Mouse (Mus musculus): ENCODE results near the gene Blvrb. TPM values are rescaled to one million over a fixed set of nuclear protein-coding genes. Genes with fewer than 3 reads are reported as not detected.

Blvrb gene
- polyA plus RNA-seq, 1 experiment from 2014 or later = 50.8 TPM

DNA sequence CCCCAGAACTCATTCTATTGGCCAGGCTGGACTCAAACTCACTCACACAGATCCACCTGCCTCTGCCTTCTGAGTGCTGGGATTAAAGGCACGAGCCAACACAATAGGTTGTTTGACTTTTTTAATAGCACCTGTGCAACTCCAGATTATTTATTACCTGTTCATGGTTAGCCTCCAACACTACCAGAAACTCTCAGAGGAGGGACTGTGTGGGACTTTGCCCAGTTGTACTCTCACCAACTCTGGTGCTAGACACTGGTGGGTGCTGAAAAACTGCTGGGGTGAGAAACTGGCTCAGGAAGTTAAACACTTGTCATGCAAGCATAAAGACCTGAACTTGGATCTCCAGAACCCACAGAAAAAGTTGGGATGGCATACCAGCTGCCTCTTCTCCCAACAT is 32.0 kb downstream of the Blvrb start:
- no peak for ATAC-seq (ENCODE audit: low FRiP score, low TSS enrichment)
- WGBS = 40% methylated on average over 1 of the region's 1 CpGs
- H3K27me3 ChIP-seq (ENCODE audit: insufficient read depth, low read length) = no peaks in the 10 kb centered on the region
- H3K36me3 ChIP-seq (ENCODE audit: insufficient read depth, low read length) = peaks cover 14% of the 10 kb centered on the region
- H3K9ac ChIP-seq (replicated peaks; ENCODE audit: low read length) = no peak overlapping the region
- no peak overlapping the region for H3K4me2 ChIP-seq (replicated peaks; ENCODE audit: low read depth, low read length)
- H3K4me1 ChIP-seq (ENCODE audit: insufficient read depth, low read length) = peaks cover 37% of the 10 kb centered on the region
- no peak overlapping the region for H3K4me3 ChIP-seq (ENCODE audit: low read length)
- H3K9me3 ChIP-seq (ENCODE audit: low read length) = no peaks in the 10 kb centered on the region
- H3K27ac ChIP-seq (ENCODE audit: low read length) = peak overlapping the region; percentile 93; the same call in 1 of the 2 replicates

- H3K4me2 ChIP-seq (replicated peaks; ENCODE audit: low read depth, low read length) = peak overlapping the region; percentile 56
- peak overlapping the region; percentile 34 for H3K4me3 ChIP-seq (ENCODE audit: low read length)
Observed at GRCm38 (mm10) chr7:27480506-27480905, 32.7 kb downstream of the Blvrb start.

GRCm38 (mm10) chr7:27480927-27481626 is 33.3 kb downstream of the Blvrb start:
- no peaks in the 10 kb centered on the region for H3K9me3 ChIP-seq (ENCODE audit: low read length)
- H3K36me3 ChIP-seq (ENCODE audit: insufficient read depth, low read length) = peaks cover 14% of the 10 kb centered on the region
- peaks cover 30% of the 10 kb centered on the region for H3K4me1 ChIP-seq (ENCODE audit: insufficient read depth, low read length)
- 11% methylated on average over 11 of the region's 11 CpGs for WGBS
- peak overlapping the region; percentile 65 for H3K9ac ChIP-seq (replicated peaks; ENCODE audit: low read length)
- H3K4me2 ChIP-seq (replicated peaks; ENCODE audit: low read depth, low read length) = peak overlapping the region; percentile 56
- no peaks in the 10 kb centered on the region for H3K27me3 ChIP-seq (ENCODE audit: insufficient read depth, low read length)
- peak overlapping the region; percentile 93 for H3K27ac ChIP-seq (ENCODE audit: low read length)
- ATAC-seq (ENCODE audit: low FRiP score, low TSS enrichment) = no peak
- peak overlapping the region; percentile 34 for H3K4me3 ChIP-seq (ENCODE audit: low read length)

More at GRCm38 (mm10) chr7:27480506-27480905, 32.7 kb downstream of the Blvrb start:
- peak overlapping the region; percentile 93 for H3K27ac ChIP-seq (ENCODE audit: low read length)
- peak overlapping the region; percentile 65 for H3K9ac ChIP-seq (replicated peaks; ENCODE audit: low read length)
- H3K9me3 ChIP-seq (ENCODE audit: low read length) = no peaks in the 10 kb centered on the region
- H3K36me3 ChIP-seq (ENCODE audit: insufficient read depth, low read length) = peaks cover 14% of the 10 kb centered on the region
- WGBS = 67% methylated on average over 3 of the region's 3 CpGs
- ATAC-seq (ENCODE audit: low FRiP score, low TSS enrichment) = no peak
- peaks cover 31% of the 10 kb centered on the region for H3K4me1 ChIP-seq (ENCODE audit: insufficient read depth, low read length)
- no peaks in the 10 kb centered on the region for H3K27me3 ChIP-seq (ENCODE audit: insufficient read depth, low read length)

GRCm38 (mm10) chr7:27481627-27481969 is 33.8 kb downstream of the Blvrb start:
- Histone ChIP-seq H3K27me3 (ENCODE audit: insufficient read depth, low read length) (no peaks in the 10 kb centered on the region), H3K4me1 (ENCODE audit: insufficient read depth, low read length) (peaks cover 30% of the 10 kb centered on the region), H3K36me3 (ENCODE audit: insufficient read depth, low read length) (peaks cover 9% of the 10 kb centered on the region), H3K4me2 (replicated peaks; ENCODE audit: low read depth, low read length) (peak overlapping the region; percentile 56), H3K27ac (ENCODE audit: low read length) (peak overlapping the region; percentile 93), H3K9ac (replicated peaks; ENCODE audit: low read length) (peak overlapping the region; percentile 65), H3K9me3 (ENCODE audit: low read length) (no peaks in the 10 kb centered on the region), H3K4me3 (ENCODE audit: low read length) (peak overlapping the region; percentile 34)
- 0% methylated on average over 12 of the region's 12 CpGs for WGBS
- peak; percentile 97 for ATAC-seq (ENCODE audit: low FRiP score, low TSS enrichment)

DNA sequence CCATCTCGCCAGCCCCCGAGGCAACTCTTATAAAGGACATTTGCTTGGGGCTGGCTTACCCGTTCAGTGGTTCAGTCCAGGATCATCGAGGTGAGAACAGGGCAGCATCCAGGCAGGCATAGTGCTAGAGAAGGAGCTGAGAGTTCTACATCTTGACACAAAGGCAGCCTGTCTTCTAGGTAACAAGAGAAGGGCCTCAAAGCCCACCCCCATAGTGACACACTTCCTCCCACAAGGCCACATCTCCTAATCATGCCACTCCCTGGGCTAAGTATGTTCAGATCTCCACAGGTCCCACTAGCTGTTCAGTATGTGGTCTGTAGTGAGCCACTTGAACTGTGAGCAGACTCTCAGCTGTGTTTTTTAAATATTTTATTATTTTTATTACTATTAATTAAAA is 36.1 kb downstream of the Blvrb start:
- Histone ChIP-seq H3K9ac (replicated peaks; ENCODE audit: low read length) (no peak overlapping the region), H3K4me3 (ENCODE audit: low read length) (no peak overlapping the region), H3K4me1 (ENCODE audit: insufficient read depth, low read length) (peaks cover 30% of the 10 kb centered on the region), H3K36me3 (ENCODE audit: insufficient read depth, low read length) (no peaks in the 10 kb centered on the region), H3K27me3 (ENCODE audit: insufficient read depth, low read length) (no peaks in the 10 kb centered on the region), H3K4me2 (replicated peaks; ENCODE audit: low read depth, low read length) (no peak overlapping the region), H3K27ac (ENCODE audit: low read length) (no peak overlapping the region), H3K9me3 (ENCODE audit: low read length) (no peaks in the 10 kb centered on the region)
- no peak for ATAC-seq (ENCODE audit: low FRiP score, low TSS enrichment)
- 90% methylated on average over 4 of the region's 4 CpGs for WGBS

GRCm38 (mm10) chr7:27486102-27486769 is 38.5 kb downstream of the Blvrb start:
- Histone ChIP-seq H3K27ac (ENCODE audit: low read length) (peak overlapping the region; percentile 99), H3K36me3 (ENCODE audit: insufficient read depth, low read length) (peaks cover 10% of the 10 kb centered on the region), H3K9ac (replicated peaks; ENCODE audit: low read length) (peak overlapping the region; percentile 61), H3K4me3 (ENCODE audit: low read length) (peak overlapping the region; percentile 75), H3K4me2 (replicated peaks; ENCODE audit: low read depth, low read length) (peak overlapping the region; percentile 76), H3K9me3 (ENCODE audit: low read length) (no peaks in the 10 kb centered on the region), H3K27me3 (ENCODE audit: insufficient read depth, low read length) (no peaks in the 10 kb centered on the region), H3K4me1 (ENCODE audit: insufficient read depth, low read length) (peaks cover 41% of the 10 kb centered on the region)
- no peak for ATAC-seq (ENCODE audit: low FRiP score, low TSS enrichment)
- 2% methylated on average over 13 of the region's 13 CpGs for WGBS

- Histone ChIP-seq H3K36me3 (ENCODE audit: insufficient read depth, low read length) (peaks cover 10% of the 10 kb centered on the region), H3K4me2 (replicated peaks; ENCODE audit: low read depth, low read length) (peak within 1 kb of the TSS; percentile 76), H3K9me3 (ENCODE audit: low read length) (no peaks in the 10 kb centered on the region), H3K4me3 (ENCODE audit: low read length) (peak within 1 kb of the TSS; percentile 75), H3K27ac (ENCODE audit: low read length) (peak within 1 kb of the TSS; percentile 99), H3K27me3 (ENCODE audit: insufficient read depth, low read length) (no peaks in the 10 kb centered on the region), H3K9ac (replicated peaks; ENCODE audit: low read length) (peak within 1 kb of the TSS; percentile 94), H3K4me1 (ENCODE audit: insufficient read depth, low read length) (peaks cover 41% of the 10 kb centered on the region)
- ATAC-seq (ENCODE audit: low FRiP score, low TSS enrichment) = peak; percentile 92
- WGBS = under 1% methylated on average over 80 of the region's 80 CpGs
Observed at GRCm38 (mm10) chr7:27486770-27487697, 39.3 kb downstream of the Blvrb start, which contains the start of gene Sertad1. Gene Sertad1, plus strand, starts transcription at chr7:27486910.

- Histone ChIP-seq H3K27ac (ENCODE audit: low read length) (peak overlapping the region; percentile 99), H3K4me2 (replicated peaks; ENCODE audit: low read depth, low read length) (peak overlapping the region; percentile 57), H3K9ac (replicated peaks; ENCODE audit: low read length) (peak overlapping the region; percentile 94), H3K27me3 (ENCODE audit: insufficient read depth, low read length) (no peaks in the 10 kb centered on the region), H3K36me3 (ENCODE audit: insufficient read depth, low read length) (peaks cover 10% of the 10 kb centered on the region), H3K9me3 (ENCODE audit: low read length) (no peaks in the 10 kb centered on the region), H3K4me3 (ENCODE audit: low read length) (peak overlapping the region; percentile 75), H3K4me1 (ENCODE audit: insufficient read depth, low read length) (peaks cover 33% of the 10 kb centered on the region)
- WGBS = 2% methylated on average over 13 of the region's 13 CpGs
- ATAC-seq (ENCODE audit: low FRiP score, low TSS enrichment) = no peak
Observed at GRCm38 (mm10) chr7:27487740-27488268, 40.0 kb downstream of the Blvrb start.

GRCm38 (mm10) chr7:27489270-27489869 is 41.6 kb downstream of the Blvrb start:
- Histone ChIP-seq H3K4me1 (ENCODE audit: insufficient read depth, low read length) (peaks cover 33% of the 10 kb centered on the region), H3K4me3 (ENCODE audit: low read length) (no peak overlapping the region), H3K27me3 (ENCODE audit: insufficient read depth, low read length) (no peaks in the 10 kb centered on the region), H3K4me2 (replicated peaks; ENCODE audit: low read depth, low read length) (peak overlapping the region; percentile 58; the same call in 1 of the 2 replicates), H3K9me3 (ENCODE audit: low read length) (no peaks in the 10 kb centered on the region), H3K9ac (replicated peaks; ENCODE audit: low read length) (0 out of 2 replicates have a peak overlapping the region, but pooled peaks have one; percentile 29), H3K36me3 (ENCODE audit: insufficient read depth, low read length) (peaks cover 10% of the 10 kb centered on the region), H3K27ac (ENCODE audit: low read length) (peak overlapping the region; percentile 97)
- 88% methylated on average over 25 of the region's 25 CpGs for WGBS
- ATAC-seq (ENCODE audit: low FRiP score, low TSS enrichment) = no peak
